Mouse (Mus musculus) stomach, embryonic 16.5 days (tissue): Measurements from ENCODE around the gene Gm4131. TPM values are rescaled to one million over a fixed set of nuclear protein-coding genes. Genes with fewer than 3 reads are reported as not detected.
A peak's percentile ranks its signal among the peaks of the same experiment; 100 is the strongest.

ENCODE experiments used
- ATAC-seq: fragments of 200-750 bp; cut with Nextera tagmentation; 2 replicates; pipeline ENCODE4 v1.8.0; 2017; ENCODE audit warnings: moderate number of reproducible peaks, moderate TSS enrichment; ENCODE audit not compliant: insufficient read depth, low FRiP score
- H3K27ac ChIP-seq: fragments of 300-500 bp; sonication (generic); 2 replicates; pipeline ENCODE4 v1.5.1; 2014; ENCODE audit warnings: low read length
- H3K27me3 ChIP-seq: fragments of 300-500 bp; sonication (generic); 2 replicates; pipeline ENCODE4 v1.6.1; 2014; ENCODE audit warnings: low read length, control low read depth, mixed read lengths; ENCODE audit not compliant: control insufficient read depth, insufficient read depth
- H3K36me3 ChIP-seq: fragments of 300-500 bp; sonication (generic); 2 replicates; pipeline ENCODE4 v1.6.1; 2014; ENCODE audit warnings: low read length; ENCODE audit not compliant: control insufficient read depth, insufficient read depth
- H3K4me1 ChIP-seq: fragments of 300-500 bp; sonication (generic); 2 replicates; pipeline ENCODE4 v1.6.1; 2014; ENCODE audit warnings: low read length, control low read depth, mixed read lengths; ENCODE audit not compliant: control insufficient read depth, insufficient read depth
- H3K4me2 ChIP-seq: fragments of 300-500 bp; sonication (generic); 2 replicates; pipeline ENCODE4 v1.6.1; 2014; ENCODE audit warnings: low read depth, low read length, mixed read lengths
- H3K4me3 ChIP-seq: fragments of 300-500 bp; sonication (generic); replicated peaks from 2 replicates; pipeline ENCODE4 v1.5.1; 2014; ENCODE audit warnings: mild to moderate bottlenecking, low read length
- H3K9ac ChIP-seq: fragments of 300-500 bp; sonication (generic); 2 replicates; pipeline ENCODE4 v1.6.1; 2014; ENCODE audit warnings: low read length
- H3K9me3 ChIP-seq: fragments of 300-500 bp; sonication (generic); replicated peaks from 2 replicates; pipeline ENCODE4 v1.6.1; 2016; ENCODE audit warnings: low read length, control low read depth; ENCODE audit not compliant: control insufficient read depth
- WGBS: fragments of 180-500 bp; shearing (Covaris S2); extraction: QIAGEN DNeasy Blood & Tissue Kit; methylation state at CpG from one replicate; pipeline ENCODE4 v1.1.7; 2014; 5-methylcytosine and 5-hydroxymethylcytosine counted together
- polyA plus RNA-seq: library from polyadenylated mRNA; unstranded; fragments of >200 nt; fragmentation: Nextera tagmentation; extraction: Ambion mirVana; gene quantifications from 2 replicates; pipeline ENCODE4 v1.2.1, GENCODE M21; 2015

Gm4131 gene
- polyA plus RNA-seq, 1 experiment from 2014 or later, result not detected

GRCm38 (mm10) chr14:62447214-62447548 lies 119.5 kb downstream of the Gm4131 start:
- Histone ChIP-seq H3K9me3 (no peaks in the 10 kb centered on the region), H3K4me2 (no peak overlapping the region), H3K4me1 (no peaks in the 10 kb centered on the region; the same call in 1 of the 2 replicates), H3K27me3 (no peaks in the 10 kb centered on the region), H3K27ac (no peak overlapping the region), H3K4me3 (no peak overlapping the region), H3K9ac (no peak overlapping the region), H3K36me3 (no peaks in the 10 kb centered on the region)
- WGBS, result 50% methylated on average over 3 of the region's 3 CpGs
- ATAC-seq, result peak; percentile 81; the same call in 1 of the 2 replicates

GRCm38 (mm10) chr14:62446385-62447213 lies 120.1 kb downstream of the Gm4131 start:
- no peak overlapping the region for H3K4me2 ChIP-seq
- WGBS, result 44% methylated on average over 7 of the region's 7 CpGs
- H3K9ac ChIP-seq, result no peak overlapping the region
- no peak overlapping the region for H3K4me3 ChIP-seq
- no peaks in the 10 kb centered on the region for H3K27me3 ChIP-seq
- no peaks in the 10 kb centered on the region; the same call in 1 of the 2 replicates for H3K4me1 ChIP-seq
- no peak overlapping the region for H3K27ac ChIP-seq
- H3K9me3 ChIP-seq, result no peaks in the 10 kb centered on the region
- no peaks in the 10 kb centered on the region for H3K36me3 ChIP-seq
- ATAC-seq, result no peak

- H3K27ac ChIP-seq, result no peak overlapping the region
- no peak overlapping the region for H3K4me3 ChIP-seq
- no peak overlapping the region for H3K4me2 ChIP-seq
- H3K36me3 ChIP-seq, result no peaks in the 10 kb centered on the region
- 56% methylated on average over 6 of the region's 6 CpGs for WGBS
- H3K27me3 ChIP-seq, result no peaks in the 10 kb centered on the region
- H3K4me1 ChIP-seq, result no peaks in the 10 kb centered on the region; the same call in 1 of the 2 replicates
- no peaks in the 10 kb centered on the region for H3K9me3 ChIP-seq
- no peak overlapping the region for H3K9ac ChIP-seq
- ATAC-seq, result no peak
Observed at GRCm38 (mm10) chr14:62443840-62444430, 122.8 kb downstream of the Gm4131 start.

- ATAC-seq, result no peak
- no peak overlapping the region for H3K9ac ChIP-seq
- WGBS, result 57% methylated on average over 1 of the region's 1 CpGs
Observed at GRCm38 (mm10) chr14:62442971-62443370, 123.8 kb downstream of the Gm4131 start.

GRCm38 (mm10) chr14:62440036-62440435 lies 126.7 kb downstream of the Gm4131 start:
- Histone ChIP-seq H3K4me2 (no peak overlapping the region), H3K27me3 (no peaks in the 10 kb centered on the region), H3K4me1 (no peaks in the 10 kb centered on the region), H3K4me3 (no peak overlapping the region), H3K9ac (no peak overlapping the region), H3K9me3 (no peaks in the 10 kb centered on the region), H3K36me3 (no peaks in the 10 kb centered on the region), H3K27ac (no peak overlapping the region)
- ATAC-seq, result no peak

More at GRCm38 (mm10) chr14:62442971-62443370, 123.8 kb downstream of the Gm4131 start:
- no peak overlapping the region for H3K4me3 ChIP-seq
- no peaks in the 10 kb centered on the region for H3K27me3 ChIP-seq
- no peaks in the 10 kb centered on the region for H3K9me3 ChIP-seq
- H3K27ac ChIP-seq, result no peak overlapping the region
- H3K4me1 ChIP-seq, result no peaks in the 10 kb centered on the region; the same call in 1 of the 2 replicates
- no peak overlapping the region for H3K4me2 ChIP-seq
- no peaks in the 10 kb centered on the region for H3K36me3 ChIP-seq

GRCm38 (mm10) chr14:62438236-62438635 lies 128.5 kb downstream of the Gm4131 start:
- H3K4me1 ChIP-seq, result no peaks in the 10 kb centered on the region
- H3K27ac ChIP-seq, result no peak overlapping the region

GRCm38 (mm10) chr14:62437806-62438205 lies 128.9 kb downstream of the Gm4131 start:
- WGBS, result 87% methylated on average over 2 of the region's 2 CpGs
- ATAC-seq, result no peak
- H3K9me3 ChIP-seq, result no peaks in the 10 kb centered on the region
- no peak overlapping the region for H3K4me3 ChIP-seq
- H3K36me3 ChIP-seq, result no peaks in the 10 kb centered on the region
- H3K27me3 ChIP-seq, result no peaks in the 10 kb centered on the region
- no peaks in the 10 kb centered on the region for H3K4me1 ChIP-seq
- no peak overlapping the region for H3K9ac ChIP-seq
- no peak overlapping the region for H3K4me2 ChIP-seq
- H3K27ac ChIP-seq, result no peak overlapping the region

More at GRCm38 (mm10) chr14:62438236-62438635, 128.5 kb downstream of the Gm4131 start:
- no peak overlapping the region for H3K9ac ChIP-seq
- no peak for ATAC-seq
- 65% methylated on average over 4 of the region's 4 CpGs for WGBS
- H3K27me3 ChIP-seq, result no peaks in the 10 kb centered on the region
- no peaks in the 10 kb centered on the region for H3K36me3 ChIP-seq
- H3K4me2 ChIP-seq, result no peak overlapping the region
- no peaks in the 10 kb centered on the region for H3K9me3 ChIP-seq
- no peak overlapping the region for H3K4me3 ChIP-seq

- Histone ChIP-seq H3K9ac (no peak overlapping the region), H3K27me3 (no peaks in the 10 kb centered on the region), H3K9me3 (no peaks in the 10 kb centered on the region), H3K36me3 (no peaks in the 10 kb centered on the region), H3K4me1 (no peaks in the 10 kb centered on the region), H3K4me3 (no peak overlapping the region), H3K4me2 (no peak overlapping the region), H3K27ac (no peak overlapping the region)
- no peak for ATAC-seq
- 29% methylated on average over 2 of the region's 2 CpGs for WGBS
Observed at GRCm38 (mm10) chr14:62425277-62425691, 141.4 kb downstream of the Gm4131 start.

GRCm38 (mm10) chr14:62422265-62422664 lies 144.5 kb downstream of the Gm4131 start:
- H3K27me3 ChIP-seq, result no peaks in the 10 kb centered on the region
- no peak overlapping the region for H3K4me3 ChIP-seq
- no peak overlapping the region for H3K27ac ChIP-seq
- no peak for ATAC-seq
- H3K36me3 ChIP-seq, result no peaks in the 10 kb centered on the region
- no peak overlapping the region for H3K9ac ChIP-seq
- no peaks in the 10 kb centered on the region for H3K9me3 ChIP-seq
- 60% methylated on average over 4 of the region's 4 CpGs for WGBS
- no peaks in the 10 kb centered on the region for H3K4me1 ChIP-seq
- H3K4me2 ChIP-seq, result no peak overlapping the region
